Mouse (Mus musculus): ENCODE data around the gene Lmtk3.

Lmtk3 gene

DNA sequence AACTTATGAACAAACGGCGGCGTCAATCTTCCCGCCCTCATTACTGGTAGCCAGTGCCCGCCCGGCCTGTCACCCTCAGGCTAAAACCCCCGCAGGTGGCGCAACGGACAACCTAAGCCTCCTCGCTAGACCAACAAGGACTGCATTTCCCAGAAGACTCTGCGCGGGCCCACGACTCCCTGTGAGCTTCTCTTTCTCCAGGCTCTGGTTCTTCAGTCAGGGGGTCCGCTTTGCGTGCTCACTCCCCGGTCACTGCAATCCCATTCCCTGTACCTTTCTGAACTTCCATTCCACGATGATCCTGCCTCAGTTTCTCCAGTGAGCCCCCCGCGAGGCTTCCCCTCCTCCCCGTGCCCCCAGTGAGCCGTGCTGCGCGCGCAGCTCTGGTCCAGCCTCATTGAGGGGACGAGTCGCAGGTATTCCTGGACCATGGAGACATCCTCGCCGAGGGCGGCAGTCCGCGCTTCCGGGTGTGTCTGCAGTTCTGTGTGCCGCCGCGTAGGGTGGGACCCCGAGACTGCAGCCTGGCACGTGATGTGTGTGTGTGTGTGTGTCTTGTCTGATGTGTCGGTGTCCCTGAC, at the start of gene Lmtk3:
Lmtk3 (plus strand) TSS at position 228 of the 581 bp plus-strand sequence.
- DNase-seq: peak; percentile 76 to 81

- DNase-seq: peak; percentile 88 to 91
These were observed 44.3 kb upstream of the Lmtk3 start for GRCm38 (mm10) chr7:45739162-45739763.

GRCm38 (mm10) chr7:45739820-45740219, 43.7 kb upstream of the Lmtk3 start:
- no peak for DNase-seq

DNA sequence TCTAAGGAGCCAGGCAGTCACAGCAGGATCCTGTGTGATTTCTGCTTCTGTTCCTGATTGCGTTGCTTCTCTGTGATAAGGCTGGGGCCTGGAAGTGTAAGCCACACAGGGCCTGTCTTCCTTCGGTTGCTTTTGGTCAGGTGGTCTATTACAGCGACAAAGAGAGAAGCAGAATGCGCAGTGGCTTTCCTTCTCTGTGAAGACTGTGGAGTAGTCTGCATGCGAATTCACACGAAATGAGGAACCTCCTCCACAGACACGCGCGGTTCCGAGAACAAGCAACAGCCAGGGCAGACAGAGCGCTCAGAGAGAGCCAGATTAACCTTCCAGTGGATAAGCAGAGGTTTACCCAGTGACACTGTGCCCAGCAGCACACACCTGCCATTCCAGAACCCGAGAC, 42.2 kb upstream of the Lmtk3 start:
- DNase-seq: no peak

GRCm38 (mm10) chr7:45741777-45742176, 41.8 kb upstream of the Lmtk3 start:
- DNase-seq: no peak

- DNase-seq: peak in 1 of 2 experiments; percentile 54
These were observed 41.2 kb upstream of the Lmtk3 start for GRCm38 (mm10) chr7:45742338-45742737.

DNA sequence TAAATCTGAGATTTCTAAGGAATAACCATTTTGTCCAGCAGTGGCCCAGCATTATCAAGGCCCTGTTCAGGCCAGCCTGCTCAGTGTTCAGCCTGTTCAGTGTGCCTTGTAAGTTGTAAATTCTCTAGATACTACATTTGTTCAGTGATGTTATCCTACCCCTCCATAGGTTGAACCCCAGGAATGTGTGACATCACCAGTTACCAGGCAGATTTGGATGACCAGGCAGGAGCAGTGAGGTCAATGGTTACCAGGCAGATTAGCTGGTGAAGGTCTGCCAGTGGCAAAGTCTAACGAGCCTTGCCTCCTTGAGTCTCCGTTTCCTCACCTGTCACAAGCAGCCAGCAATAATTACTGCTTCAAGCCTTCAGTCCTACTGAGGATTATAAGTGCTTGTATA, 39.2 kb upstream of the Lmtk3 start:
- DNase-seq: peak; percentile 91 to 94

GRCm38 (mm10) chr7:45746518-45746917, 37.0 kb upstream of the Lmtk3 start:
- DNase-seq: peak in 1 of 2 experiments; percentile 33

GRCm38 (mm10) chr7:45747450-45747849, 36.1 kb upstream of the Lmtk3 start:
- DNase-seq: no peak

DNA sequence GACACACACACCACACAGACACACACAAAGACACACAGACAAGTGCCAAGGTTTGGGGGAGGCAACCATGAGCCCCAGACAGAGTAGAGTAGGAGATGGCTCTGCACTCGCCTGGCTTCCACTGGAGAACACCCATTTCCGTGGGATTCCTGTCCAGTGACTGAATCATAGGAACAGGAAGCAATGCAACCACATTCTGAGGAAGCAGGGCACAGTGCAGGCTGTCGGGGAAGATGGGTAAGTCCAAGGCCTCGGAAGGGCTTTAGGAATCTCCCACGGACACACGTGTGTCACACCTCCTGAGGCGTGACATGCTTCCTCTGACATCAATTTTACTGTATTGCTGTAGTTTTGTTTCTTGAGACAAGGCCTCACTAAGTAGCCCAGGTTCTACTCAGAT, 35.4 kb upstream of the Lmtk3 start:
- peak in 1 of 2 experiments; percentile 18 for DNase-seq

GRCm38 (mm10) chr7:45749401-45749800, 34.1 kb upstream of the Lmtk3 start:
- DNase-seq: peak in 1 of 2 experiments; percentile 30

DNA sequence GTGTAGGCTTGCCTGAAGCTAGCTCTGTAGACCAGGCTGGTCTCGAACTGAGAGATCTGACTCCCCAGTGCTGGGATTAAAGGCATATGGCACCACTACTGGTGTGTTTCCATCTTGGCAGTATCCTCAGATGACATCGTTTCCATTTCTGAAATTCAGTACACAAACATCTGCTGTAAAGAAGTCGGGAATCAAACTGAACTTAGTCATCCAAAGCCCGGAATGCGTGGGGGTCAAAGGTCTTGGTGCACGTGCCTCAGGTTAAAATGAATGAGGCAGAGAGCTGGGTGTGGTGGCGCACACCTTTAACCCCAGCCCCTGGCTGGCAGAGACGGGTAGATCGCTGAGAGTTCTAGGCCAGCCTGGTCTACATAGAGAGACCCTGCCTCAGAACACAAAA, 33.4 kb upstream of the Lmtk3 start:
- DNase-seq: peak in 1 of 2 experiments; percentile 54

DNA sequence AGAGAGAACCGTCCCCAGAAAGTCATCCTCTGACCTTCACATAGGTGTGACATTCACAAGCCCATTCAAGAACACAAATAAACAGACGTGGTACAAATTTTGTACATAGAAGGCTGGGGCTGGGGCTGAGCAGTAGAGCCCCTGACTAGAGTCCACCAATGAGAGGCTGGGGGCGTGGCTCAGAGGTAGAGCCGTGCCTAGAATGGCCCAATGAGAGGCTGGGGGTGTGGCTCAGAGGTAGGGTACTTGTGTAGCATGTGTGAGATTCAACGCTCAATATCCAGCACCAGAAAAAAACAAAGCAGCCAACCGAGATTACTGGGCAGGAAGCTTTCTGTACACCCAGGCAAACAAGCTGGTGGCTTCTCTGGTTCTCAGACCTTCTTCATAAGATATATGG, 27.8 kb upstream of the Lmtk3 start:
- DNase-seq: no peak

DNA sequence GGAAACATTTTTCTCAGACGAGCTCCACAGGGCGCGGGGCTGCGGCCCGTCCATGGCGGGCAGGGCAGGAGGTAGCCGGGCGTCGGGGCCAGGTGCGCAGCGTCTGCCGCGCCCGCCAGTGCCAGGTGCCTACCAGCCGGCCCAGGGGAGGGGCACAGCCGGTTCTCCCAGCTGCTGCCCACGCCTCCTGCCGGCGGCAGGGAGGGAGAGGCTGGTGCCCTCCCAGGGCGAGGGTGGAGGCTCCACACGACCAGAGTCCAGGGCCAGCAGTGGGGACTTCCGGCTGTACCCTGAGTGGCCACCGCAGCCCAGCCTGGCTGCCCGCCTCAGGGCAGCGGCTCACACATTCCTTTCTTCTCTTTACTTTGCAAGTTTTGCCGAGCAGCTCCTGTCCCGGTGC, 24.1 kb upstream of the Lmtk3 start:
- peak; percentile 65 to 83 for DNase-seq

GRCm38 (mm10) chr7:45760151-45760550, 23.4 kb upstream of the Lmtk3 start:
- DNase-seq: no peak

GRCm38 (mm10) chr7:45765995-45766394, 17.5 kb upstream of the Lmtk3 start:
- no peak for DNase-seq

DNA sequence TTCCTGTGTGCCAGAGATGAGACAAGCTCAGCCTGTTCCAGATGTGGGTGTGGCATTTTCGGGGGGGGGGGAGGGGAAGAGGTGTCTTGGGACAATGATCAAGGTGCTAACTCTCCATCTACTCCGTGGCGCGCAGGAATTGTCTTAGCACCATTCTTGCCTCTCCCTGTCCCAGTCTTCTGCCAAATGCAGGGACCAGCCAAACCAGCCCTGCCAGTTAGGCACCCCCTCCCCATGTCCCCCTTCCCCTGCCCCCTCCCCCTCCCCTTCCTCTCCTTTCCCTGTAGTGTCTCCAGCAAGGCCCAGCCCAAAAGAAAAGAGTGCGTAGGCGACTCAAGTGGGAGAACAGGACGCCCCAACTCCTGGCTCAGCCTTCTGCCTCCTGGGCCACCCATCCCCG, 16.8 kb upstream of the Lmtk3 start:
- DNase-seq: no peak

- no peak for DNase-seq
These were observed 16.0 kb upstream of the Lmtk3 start for GRCm38 (mm10) chr7:45767500-45767899.

- no peak for DNase-seq
These were observed 13.0 kb upstream of the Lmtk3 start for GRCm38 (mm10) chr7:45770427-45771082.

DNA sequence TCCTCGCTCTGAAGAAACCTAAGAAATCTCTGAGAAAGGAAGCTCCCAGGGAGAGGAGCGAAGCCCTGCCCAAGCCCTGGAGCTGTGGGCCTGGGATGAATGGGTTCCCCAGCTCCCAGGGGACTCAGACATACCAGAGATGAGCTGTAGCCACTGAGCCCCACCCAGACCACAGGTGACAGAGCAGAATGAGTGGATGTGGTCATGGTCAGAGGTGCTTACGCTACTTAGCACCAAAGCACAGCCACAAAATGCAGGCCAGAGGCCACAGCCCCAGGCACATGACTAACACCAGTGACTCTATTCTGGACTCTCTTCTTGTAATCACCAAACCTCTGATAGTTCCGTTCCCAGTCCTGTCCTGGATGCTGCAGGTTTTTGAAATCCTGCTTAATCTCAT, 12.4 kb upstream of the Lmtk3 start:
- no peak for DNase-seq

GRCm38 (mm10) chr7:45775237-45775636, 8.3 kb upstream of the Lmtk3 start:
- no peak for DNase-seq

- no peak for DNase-seq
These were observed 4.4 kb upstream of the Lmtk3 start for GRCm38 (mm10) chr7:45779081-45779641.

- DNase-seq: no peak
These were observed 1.3 kb upstream of the Lmtk3 start for GRCm38 (mm10) chr7:45782271-45782670.
